Mouse (Mus musculus) left cerebral cortex, postnatal 36 days (tissue): ENCODE data around the gene Mmp7. TPM values are rescaled to one million over a fixed set of nuclear protein-coding genes. Genes with fewer than 3 reads are reported as not detected.

Experiments
- DNase-seq, 2 experiments: peaks; one replicate each; pipeline ENCODE4 v3.0.0; 2021 to 2022; ENCODE audit warnings: low spot score in 2 of 2, mixed read lengths in 1 of 2
- intact Hi-C: fragments of 180-260 bp; cut with DNase I; formaldehyde crosslinking; loops from one replicate; pipeline ENCODE4 v1.15.1; 2025
- total RNA-seq, 2 experiments: library from RNA; stranded (reverse); gene quantifications; 2 replicates each; pipeline ENCODE4 v1.2.3; 2021

Gene Mmp7
- total RNA-seq = not detected

DNA sequence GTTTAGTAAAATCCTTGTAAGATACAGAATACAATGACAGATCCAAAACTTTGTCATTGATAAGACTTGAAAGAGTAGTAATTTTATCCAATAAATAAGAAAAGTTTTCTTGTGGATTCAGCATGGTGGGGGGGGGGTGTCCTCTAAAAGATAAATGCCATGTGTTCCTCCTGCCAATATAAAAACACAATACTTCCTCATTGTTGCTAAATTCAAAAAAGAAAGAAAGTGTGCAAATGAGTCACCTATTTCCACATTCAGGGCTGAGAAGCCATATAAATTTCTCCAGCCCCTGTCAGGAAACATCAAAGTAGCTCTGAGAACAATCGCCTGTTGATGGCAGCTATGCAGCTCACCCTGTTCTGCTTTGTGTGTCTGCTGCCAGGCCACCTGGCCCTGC lies at the start of gene Mmp7:
Gene Mmp7, plus strand, starts transcription at position 301 of the 400 bp plus-strand sequence.
- intact Hi-C loops = no loop called here
- DNase-seq = no peak

DNA sequence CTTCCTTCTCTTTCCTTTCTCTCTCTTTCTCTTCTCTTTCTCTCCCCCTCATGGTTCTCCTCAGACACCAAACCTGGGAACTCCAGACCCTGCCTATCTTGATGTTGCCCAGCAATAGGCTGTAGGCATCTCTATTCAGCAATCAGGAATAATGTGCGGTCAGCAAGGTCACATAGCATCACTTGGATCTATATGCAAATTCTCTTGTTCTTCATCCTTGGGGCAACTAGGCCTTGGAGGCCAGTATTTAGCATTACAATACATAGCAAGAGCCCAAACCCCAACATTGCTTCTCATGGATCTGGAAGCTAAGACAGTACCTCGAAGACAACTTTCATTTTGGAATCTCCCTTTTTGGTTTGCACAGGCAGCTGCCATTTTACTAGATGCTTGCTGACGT lies 44.0 kb upstream of the Mmp7 start:
- no peak for DNase-seq
- intact Hi-C loops = no loop called here

DNA sequence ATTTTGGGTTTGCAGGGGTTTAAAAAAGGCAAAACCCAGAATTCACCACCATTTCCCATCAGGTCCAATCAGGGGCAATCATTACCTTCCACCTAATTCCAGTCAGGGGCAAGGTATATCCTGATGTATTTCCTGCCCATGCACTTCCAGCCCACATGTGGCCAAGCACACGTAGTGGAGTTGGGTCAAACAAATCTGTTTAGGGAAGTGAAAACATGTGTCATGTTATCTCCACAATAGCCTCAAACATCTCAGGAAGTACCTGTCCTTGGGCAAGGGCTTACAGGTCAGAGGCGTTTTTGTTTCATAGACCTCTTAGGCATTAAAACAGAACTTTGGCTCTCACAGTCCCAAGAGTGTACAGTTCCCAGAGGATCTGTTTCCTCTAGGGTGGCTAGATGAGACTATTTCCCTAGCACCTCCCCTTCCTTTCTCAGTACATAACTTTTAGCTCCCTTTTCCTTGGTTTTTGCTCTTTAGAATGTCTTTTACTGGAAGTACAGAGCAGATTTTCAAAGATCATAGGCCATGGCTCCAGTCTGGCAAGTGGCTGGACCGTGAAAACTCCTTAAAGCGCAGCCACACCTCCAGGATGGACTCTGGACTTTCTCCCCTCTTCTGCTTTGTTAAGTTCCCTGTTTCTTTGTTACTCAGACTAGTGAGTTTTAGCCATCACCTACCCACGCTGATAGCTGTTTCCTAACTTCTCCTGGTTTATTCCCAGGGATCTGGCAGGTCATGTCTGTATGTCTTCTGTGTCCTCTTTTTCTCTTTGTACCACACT lies 41.3 kb upstream of the Mmp7 start:
- no peak for DNase-seq
- intact Hi-C loops = no loop called here

DNA sequence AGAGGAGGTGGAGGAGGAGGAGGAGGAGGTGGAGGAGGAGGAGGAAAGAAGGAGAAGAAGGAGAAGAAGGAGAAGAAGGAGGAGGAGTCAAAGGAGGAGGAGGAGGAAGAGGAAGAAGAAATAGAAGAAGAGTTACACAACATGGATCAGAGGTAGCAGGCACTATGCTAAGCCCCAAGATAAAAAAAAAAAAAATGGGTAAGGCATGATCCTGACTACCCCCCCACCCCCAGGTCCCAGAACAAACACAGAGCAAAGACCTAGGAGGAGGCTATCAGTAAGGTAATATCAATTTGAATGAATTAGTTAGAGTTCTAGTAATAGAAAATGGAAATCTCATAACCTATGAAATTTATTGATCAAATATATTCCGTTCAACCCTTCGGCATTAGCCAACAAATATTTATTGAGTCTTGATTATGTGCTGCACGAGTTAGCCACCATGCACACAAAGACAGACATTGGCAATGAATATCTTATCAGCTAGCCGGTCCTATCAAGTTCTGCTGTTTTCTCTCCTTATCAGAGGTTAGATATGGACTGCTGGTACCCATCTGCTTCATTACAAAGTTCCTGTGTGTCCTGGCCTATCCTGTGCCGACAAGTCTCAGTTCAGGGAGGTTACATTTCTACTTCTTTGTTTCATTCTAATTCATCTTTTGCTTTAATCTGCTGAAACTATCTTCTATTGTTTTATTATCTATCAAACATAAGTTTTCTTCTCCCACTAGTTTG lies 39.4 kb upstream of the Mmp7 start:
- intact Hi-C loops = no loop called here
- no peak for DNase-seq

DNA sequence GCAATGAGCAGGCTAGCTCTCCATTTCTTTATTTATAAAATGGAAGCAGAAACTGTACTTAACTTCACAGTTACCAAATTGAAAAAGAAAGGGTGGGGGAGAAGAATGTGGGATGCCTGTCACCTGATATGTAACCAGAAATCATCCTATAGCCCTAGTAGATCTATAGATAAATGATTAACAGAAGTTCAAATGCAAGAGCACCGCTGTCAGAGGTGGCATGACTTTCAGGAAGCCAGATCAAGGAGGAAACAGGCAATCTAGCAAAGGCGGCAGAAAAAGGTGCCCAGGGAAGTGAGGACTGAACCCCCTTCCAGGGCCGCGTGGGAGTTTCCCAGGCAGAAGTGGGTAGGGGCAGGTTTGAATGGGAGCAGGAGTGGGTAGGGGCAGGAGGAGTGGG lies 33.9 kb upstream of the Mmp7 start:
- no peak for DNase-seq
- intact Hi-C loops = no loop called here

DNA sequence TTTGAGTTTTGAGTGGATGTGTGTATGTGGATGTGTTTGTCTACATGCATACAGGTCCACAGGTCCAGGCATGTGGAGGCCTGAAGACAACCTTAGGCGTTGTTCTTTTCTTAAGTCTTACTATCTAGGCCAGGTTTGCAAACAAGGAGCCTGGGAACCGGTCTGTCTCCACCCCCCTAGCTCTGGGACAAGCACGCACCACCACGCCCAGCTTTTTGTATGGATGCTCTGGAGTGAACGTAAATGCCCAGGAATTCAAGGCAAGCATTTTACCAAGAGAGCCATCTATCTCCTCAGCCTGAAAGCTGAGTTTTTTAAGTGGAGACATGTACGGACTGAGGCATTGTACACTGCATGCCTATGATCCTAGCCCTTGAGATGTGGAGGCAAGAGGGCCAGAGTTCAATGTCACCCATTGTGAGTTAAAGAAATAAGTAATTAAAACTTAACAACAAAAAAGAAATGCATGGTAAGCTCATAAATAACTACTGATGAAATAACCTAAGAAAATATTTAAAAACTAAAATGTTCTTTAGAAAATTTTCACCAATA lies 32.3 kb upstream of the Mmp7 start:
- intact Hi-C loops = no loop called here
- DNase-seq = no peak

DNA sequence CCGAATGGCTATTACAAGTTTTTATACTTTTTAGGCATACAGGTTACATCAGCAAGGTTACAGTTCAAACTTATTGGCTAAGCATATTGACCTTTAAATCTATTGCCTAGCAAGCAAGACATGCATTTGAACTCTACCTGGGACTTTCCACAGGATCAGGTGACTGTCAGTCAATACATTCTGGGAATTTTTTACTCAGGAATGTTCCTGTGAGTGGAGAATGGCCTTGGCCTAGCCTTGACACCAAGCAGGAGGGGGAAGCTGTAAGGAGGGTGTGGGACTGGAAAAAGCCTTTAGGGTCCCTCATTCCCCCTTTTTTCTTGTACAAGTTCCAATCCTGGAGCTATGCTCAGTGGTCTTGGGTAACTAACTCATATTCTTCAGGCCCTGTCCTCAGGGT lies 30.5 kb upstream of the Mmp7 start:
- intact Hi-C loops = no loop called here
- no peak for DNase-seq

DNA sequence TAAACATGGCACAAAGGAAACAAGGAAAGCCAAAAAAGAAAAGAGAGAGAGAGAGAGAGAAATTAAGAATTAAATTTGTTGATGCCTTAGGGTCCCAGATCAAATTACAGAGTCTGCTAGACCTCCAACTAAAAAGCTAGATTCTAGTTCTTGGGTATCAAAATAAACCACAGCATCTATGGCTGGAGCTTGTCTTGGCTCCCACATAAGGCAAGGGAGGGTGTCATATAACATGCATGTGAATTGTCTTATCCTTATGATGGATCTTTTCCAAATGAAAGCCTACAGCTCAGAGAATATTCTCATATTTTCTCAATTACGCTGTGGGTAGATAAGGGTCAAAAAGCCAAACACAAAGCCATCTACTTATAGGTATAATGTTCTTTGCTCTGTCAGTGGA lies 22.2 kb upstream of the Mmp7 start:
- no peak for DNase-seq
- intact Hi-C loops = no loop called here

DNA sequence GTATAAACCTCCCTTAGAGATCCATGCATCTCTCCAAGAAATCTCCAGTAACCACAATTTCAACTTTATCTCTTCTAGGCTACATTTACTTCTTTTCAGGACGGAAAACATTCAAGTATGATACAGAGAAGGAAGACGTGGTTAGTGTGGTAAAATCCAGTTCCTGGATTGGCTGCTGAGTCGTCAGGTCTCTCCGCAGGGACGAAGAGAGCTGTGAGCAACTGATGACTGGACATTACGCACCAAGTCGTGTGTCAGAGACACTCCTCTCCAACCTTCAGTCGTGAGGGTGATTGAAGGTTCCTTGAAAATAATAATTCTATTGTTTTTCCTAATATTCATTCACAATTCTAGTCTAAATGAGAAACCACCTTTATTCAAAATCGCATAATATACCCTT lies 18.9 kb upstream of the Mmp7 start:
- intact Hi-C loops = no loop called here
- no peak for DNase-seq

DNA sequence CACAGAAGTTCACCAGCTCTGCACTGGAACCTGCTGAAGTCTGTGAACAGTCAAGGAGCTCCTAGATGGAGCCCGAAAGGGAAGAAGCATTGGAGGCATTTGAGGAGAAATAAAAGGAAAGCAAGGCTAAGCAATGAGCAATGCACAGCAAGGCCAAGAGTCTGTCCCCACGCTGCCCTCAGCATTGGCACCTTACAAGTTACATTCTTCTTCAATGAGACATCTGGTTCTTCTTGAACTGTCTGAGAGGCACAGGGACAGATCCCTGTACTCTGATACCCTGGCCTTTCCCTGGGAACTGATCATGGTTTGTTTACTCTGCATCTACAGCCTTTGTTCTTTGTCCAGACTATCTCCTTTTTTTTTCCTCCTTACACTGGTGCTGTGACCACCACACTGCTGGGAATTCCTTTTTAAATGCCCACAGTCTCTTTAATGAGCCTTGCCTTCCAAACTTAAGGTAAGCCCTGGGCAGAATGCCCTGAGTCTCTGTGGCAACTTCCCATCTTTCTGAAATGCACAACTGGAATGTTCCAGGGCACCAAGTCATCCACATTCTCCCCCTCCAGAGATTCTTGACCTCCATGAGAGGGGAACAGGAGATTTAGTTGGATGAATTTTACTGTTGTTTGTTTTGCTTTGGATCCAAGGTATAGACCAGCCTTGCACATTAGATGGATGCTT lies 13.6 kb upstream of the Mmp7 start:
- no peak for DNase-seq
- intact Hi-C loops = no loop called here

DNA sequence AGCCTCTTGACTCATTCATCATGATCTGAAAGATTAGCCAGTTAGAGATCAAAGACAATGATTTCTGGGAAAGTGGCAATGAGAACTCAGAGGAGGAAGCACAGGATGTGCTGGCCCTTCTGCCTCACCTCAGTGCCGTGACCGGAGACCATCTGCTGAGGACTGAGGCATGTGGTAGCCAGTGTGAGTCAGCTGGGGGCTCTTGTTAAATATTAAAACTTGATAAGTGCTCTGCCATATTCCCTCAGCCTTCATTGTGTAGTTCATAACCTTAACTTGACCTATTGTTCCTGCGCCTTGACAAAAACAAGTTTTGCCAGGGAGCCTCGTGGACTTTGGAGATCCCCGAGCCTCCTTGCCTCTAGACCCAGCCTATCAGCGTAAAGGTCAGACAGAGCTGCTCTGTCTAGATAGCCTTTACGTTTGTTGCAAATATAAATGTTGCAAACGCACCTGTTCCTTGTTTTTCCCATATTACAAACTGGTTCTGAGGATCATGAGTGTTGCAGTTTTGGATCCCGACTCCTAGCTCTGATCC lies 9.7 kb upstream of the Mmp7 start:
- intact Hi-C loops = no loop called here
- no peak for DNase-seq

DNA sequence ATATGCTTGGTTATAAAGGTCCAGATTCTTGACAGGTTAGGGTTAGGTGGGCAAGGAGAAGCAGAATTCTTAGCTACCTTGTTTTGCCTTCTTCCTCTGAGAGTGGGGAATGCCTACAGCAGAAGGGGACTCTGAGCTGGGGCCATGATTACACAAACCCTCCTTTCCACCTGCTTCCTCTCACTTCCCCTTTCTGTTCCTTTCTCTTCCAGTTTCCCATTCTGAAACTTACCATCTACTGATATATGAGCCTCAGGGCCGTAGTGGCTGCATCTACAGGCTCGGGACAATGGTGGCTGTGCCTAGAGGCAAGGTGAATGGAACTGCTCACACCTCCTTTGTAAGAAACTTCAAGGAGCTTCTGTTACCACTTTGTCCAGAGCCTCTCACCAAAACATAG lies 5.9 kb upstream of the Mmp7 start:
- intact Hi-C loops = no loop called here
- DNase-seq = no peak

DNA sequence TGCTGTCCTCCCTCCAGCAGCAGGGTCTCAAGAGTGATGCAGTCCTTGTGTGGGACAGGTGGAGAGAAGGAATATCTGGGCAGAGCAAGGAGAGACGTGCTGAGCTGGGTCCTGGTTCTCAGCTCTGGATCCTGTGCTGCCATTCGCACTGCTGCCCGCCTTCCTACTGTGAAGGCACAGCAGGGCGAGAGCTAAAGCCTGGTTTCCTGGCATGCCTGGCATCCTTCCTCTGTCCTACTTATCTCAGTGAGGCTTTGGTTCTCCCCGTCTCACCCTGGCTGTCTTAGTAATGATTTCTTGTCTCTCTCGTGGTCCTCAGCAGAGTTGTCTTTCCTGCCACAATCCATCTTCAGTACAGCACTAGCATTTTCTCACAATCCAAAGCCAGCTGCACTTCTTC lies 2.1 kb upstream of the Mmp7 start:
- intact Hi-C loops = no loop called here
- DNase-seq = no peak

DNA sequence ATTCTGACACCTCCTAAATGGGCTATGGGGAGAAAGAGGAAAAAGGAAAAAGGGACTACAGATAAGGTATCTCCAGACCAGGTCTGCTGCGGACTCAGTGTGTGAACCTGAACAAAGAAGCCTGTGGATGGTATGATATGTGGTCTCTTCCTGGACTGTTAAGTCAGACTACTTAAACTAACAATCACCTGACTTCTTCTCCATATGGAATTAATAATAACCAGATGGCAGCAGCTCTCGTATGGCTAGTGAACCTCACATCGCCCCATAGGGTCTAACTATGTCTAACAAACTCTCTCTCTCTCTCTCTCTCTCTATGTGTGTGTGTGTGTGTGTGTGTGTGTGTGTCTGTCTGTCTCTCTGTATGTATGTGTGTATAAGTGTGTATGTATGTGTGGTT lies 2.1 kb downstream of the Mmp7 start:
- intact Hi-C loops = no loop called here
- no peak for DNase-seq

DNA sequence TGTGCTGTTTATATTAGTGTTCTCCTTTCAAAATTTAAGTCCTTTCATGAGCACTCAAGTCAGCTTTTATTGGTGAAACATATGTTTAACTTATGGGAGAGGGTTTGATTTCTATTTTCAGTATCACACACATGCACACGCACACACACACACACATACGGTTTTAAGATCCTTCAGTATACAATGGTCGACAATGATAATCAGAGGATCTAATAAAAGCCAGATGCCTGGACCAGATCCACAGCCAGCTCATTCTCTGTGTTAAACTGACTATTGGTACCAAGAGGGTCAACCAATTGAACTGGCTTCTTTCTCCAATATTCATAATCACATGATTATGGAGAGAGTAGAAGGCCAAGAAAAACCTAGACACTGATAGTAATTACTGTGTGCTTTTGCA lies 3.8 kb downstream of the Mmp7 start:
- no peak for DNase-seq
- intact Hi-C loops = no loop called here

DNA sequence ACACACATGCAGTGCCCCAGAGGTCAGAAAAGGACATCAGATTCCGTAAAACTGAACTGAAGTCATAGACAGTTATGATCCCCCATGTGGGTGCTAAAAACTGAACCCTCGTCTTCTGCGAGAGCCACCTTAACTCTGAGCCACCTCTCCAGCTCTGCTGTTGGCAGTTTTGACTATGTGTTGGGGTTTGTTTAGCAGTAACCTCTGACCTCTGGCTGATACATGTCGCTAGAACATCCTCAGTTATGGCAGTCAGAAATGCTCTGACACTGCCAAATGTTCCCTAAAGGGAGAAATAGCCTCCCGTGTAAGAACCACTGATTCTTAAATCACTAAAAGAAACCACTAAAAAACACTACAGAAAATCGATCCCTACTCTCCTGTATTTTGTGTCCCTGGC lies 16.8 kb downstream of the Mmp7 start:
- DNase-seq = no peak

DNA sequence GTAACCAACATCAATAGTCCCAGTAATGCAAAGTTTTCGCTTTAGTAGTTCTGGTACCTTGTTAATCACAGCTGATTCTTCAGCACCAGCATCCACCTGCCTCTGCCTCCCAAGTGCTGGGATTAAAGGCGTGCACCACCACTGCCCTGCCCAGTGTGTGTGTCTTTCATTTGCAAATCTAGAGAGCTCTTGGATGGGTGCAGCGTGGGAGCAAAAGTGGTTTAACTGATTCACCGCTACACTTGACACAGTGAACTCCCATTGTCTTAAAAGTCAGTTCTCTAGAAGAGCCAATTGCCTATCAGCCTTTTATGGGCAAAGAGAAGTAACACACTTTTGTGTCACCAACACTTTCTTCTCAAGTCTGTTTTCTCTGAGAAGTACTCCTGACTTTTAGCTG lies 19.3 kb downstream of the Mmp7 start:
- intact Hi-C loops = loop anchor here (10.0 kb wide), 2 partner anchors 106 to 494 kb away; no protein-coding TSS in a partner anchor
- DNase-seq = no peak

More for the DNA sequence above, 16.8 kb downstream of the Mmp7 start:
- intact Hi-C loops = no loop called here

DNA sequence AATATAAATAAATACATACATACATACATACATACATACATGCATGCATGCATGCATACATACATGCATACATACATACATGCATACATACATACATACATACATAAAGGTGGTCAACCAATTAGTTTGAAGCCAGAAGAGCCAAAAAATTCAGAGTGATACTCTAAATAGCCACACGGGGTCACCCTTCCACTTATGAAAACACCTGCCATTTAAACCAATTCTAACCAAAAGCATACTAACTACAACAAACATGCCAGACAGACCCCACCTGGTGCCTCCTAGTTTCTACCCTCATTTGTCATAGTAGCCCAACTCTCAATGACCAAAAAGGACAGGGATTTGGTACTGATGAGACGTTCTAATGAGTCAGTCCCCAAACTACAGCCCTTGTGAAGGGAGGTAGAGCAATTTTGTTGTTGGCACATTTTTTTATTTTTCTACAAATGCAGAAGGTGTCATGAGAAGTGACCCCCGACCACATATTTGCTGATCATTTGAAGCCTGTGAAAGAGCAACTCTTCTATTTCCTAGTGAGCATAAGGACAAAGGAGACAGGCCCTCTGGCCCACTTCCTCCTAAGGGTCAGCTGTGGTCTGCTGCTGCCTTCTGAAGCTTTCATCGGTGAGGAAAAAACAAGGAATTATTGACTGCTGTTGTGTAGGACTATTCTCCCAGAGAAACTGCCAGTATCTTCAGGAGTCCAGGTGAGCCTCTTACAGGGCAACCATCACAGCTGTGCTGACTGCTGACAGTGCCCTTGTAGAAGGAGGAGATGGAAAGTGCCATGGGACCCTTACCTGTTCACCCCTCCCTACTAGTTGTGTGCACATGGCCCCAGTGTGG lies 22.4 kb downstream of the Mmp7 start:
- peak in 1 of 2 experiments; percentile 38 for DNase-seq
- intact Hi-C loops = loop anchor here (1.0 to 10.0 kb wide), 4 partner anchors 109 to 491 kb away; no protein-coding TSS in a partner anchor

DNA sequence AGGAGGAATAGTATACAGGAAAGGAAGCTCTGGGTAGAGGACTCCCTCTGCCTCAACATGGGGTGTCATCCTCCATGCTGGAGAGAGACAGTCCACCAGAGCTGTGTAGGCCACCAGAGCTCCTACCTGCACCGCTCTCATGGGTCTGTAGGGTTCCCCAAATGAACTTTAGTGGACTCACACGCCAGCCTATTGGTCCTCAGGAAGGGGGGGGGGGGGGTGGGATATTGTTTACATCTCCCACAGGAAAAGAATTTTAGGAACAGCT lies 23.0 kb downstream of the Mmp7 start:
- intact Hi-C loops = loop anchor here (1.0 to 10.0 kb wide), 4 partner anchors 110 to 490 kb away; no protein-coding TSS in a partner anchor
- no peak for DNase-seq
